8 mouse cellular contexts compared by ENCODE assay signal in genomic region chr11:120577211-120578023, GRCm38 (mm10). TPM values are rescaled to one million over a fixed set of nuclear protein-coding genes. Genes with fewer than 3 reads are reported as not detected.
DNase-seq lines count a peak whose midpoint lies in the region; ATAC-seq lines count a peak whose summit lies in the region.

No protein-coding gene starts in this region.

- H3K4me2 ChIP-seq in limb, embryonic 15.5 days: no peak overlapping the region

- H3K4me3 ChIP-seq in limb, embryonic 15.5 days: no peak overlapping the region

- H3K9ac ChIP-seq in limb, embryonic 15.5 days: no peak overlapping the region

- H3K9me3 ChIP-seq in limb, embryonic 15.5 days: no peaks in the 10 kb centered on the region

- WGBS in limb, embryonic 15.5 days: 84% methylated on average over 7 of the region's 7 CpGs

- H3K27ac ChIP-seq in limb, embryonic 15.5 days: peak overlapping the region; percentile 27; the same call in 1 of the 2 replicates

- no peak for ATAC-seq in CD4-positive, CD25-positive, alpha-beta regulatory T cell, adult 4 months
- ATAC-seq in limb, embryonic 15.5 days (ENCODE audit: insufficient number of reproducible peaks, low FRiP score, low TSS enrichment, low read depth): no peak

- H3K4me1 ChIP-seq in limb, embryonic 15.5 days: peaks cover 40% of the 10 kb centered on the region

- no peaks in the 10 kb centered on the region for H3K27me3 ChIP-seq in limb, embryonic 15.5 days

- DNase-seq in CD4-positive, CD25-positive, alpha-beta regulatory T cell, adult 2 months (ENCODE audit: low read depth, low spot score): peak; percentile 63
- DNase-seq in lung, postnatal 10 days: peak; percentile 28
- no peak for DNase-seq in lung, postnatal 25 days (ENCODE audit: low spot score)
- DNase-seq in embryo, embryonic 11 days: peak; percentile 34
- no peak for DNase-seq in layer of hippocampus, adult 11-12 months (ENCODE audit: low spot score)
- DNase-seq in frontal cortex, postnatal 14 days (ENCODE audit: low spot score in 2 of 2): no peak

- peaks cover 33% of the 10 kb centered on the region for H3K36me3 ChIP-seq in limb, embryonic 15.5 days

RNA-seq across cellular contexts. Expression of gene Arhgdia, which starts 4.0 kb away (rescaled TPM):
- polyA plus RNA-seq in CD4-positive, CD25-positive, alpha-beta regulatory T cell, adult 4 months (2017; shearing (Covaris generic)): 100 to 1,000 TPM; 554 to 866 TPM
- 581 and 641 TPM in 2 replicates for polyA plus RNA-seq in limb, embryonic 15.5 days (2015; fragmentation: Nextera tagmentation; extraction: Ambion mirVana)

RNA-seq across cellular contexts. Expression of gene P4hb, which starts 4.4 kb away (rescaled TPM):
- polyA plus RNA-seq in CD4-positive, CD25-positive, alpha-beta regulatory T cell, adult 4 months (2017; shearing (Covaris generic)): 100 to 1,000 TPM; 162 to 169 TPM
- 1,021 and 1,099 TPM in 2 replicates for polyA plus RNA-seq in limb, embryonic 15.5 days (2015; fragmentation: Nextera tagmentation; extraction: Ambion mirVana)

RNA-seq across cellular contexts. Expression of gene Alyref, which starts 20.7 kb away (rescaled TPM):
- 10 to 100 TPM in 1 of 2 experiments, 1 to 10 TPM in 1; 8.5 to 42.6 TPM for polyA plus RNA-seq in CD4-positive, CD25-positive, alpha-beta regulatory T cell, adult 4 months (2017; shearing (Covaris generic))
- polyA plus RNA-seq in limb, embryonic 15.5 days (2015; fragmentation: Nextera tagmentation; extraction: Ambion mirVana): 342 and 405 TPM in 2 replicates

RNA-seq across cellular contexts. Expression of gene Anapc11, which starts 20.8 kb away (rescaled TPM):
- 100 to 1,000 TPM; 122 to 134 TPM for polyA plus RNA-seq in CD4-positive, CD25-positive, alpha-beta regulatory T cell, adult 4 months (2017; shearing (Covaris generic))
- 212 and 215 TPM in 2 replicates for polyA plus RNA-seq in limb, embryonic 15.5 days (2015; fragmentation: Nextera tagmentation; extraction: Ambion mirVana)

RNA-seq across cellular contexts. Expression of gene Ppp1r27, which starts 26.5 kb away (rescaled TPM):
- not detected for polyA plus RNA-seq in CD4-positive, CD25-positive, alpha-beta regulatory T cell, adult 4 months (2017; shearing (Covaris generic))
- polyA plus RNA-seq in limb, embryonic 15.5 days (2015; fragmentation: Nextera tagmentation; extraction: Ambion mirVana): 3.2 and 11.9 TPM in 2 replicates

Comparison
In these comparisons a context has a peak if more than half of its experiments do, and no peak if none do; other contexts are left out.
1. DNase-seq: peak in CD4-positive, CD25-positive, alpha-beta regulatory T cell, adult 2 months (single experiment), lung, postnatal 10 days (single experiment) and embryo, embryonic 11 days (single experiment); none in lung, postnatal 25 days (single experiment), layer of hippocampus, adult 11-12 months (single experiment) and frontal cortex, postnatal 14 days (0 of 2).